Mouse (Mus musculus) cerebellum, adult 11 months (tissue): ENCODE data around the gene Xab2.

ENCODE experiments used
- DNase-seq: peaks from one replicate; pipeline ENCODE4 v3.0.0; 2022

The Xab2 gene

GRCm38 (mm10) chr8:3621199-3621970, at the start of gene Xab2, which contains the start of gene Pet100:
Xab2 (minus strand) TSS chr8:3621316.
Pet100 (plus strand) TSS chr8:3621548.
- peak; percentile 98 for DNase-seq

GRCm38 (mm10) chr8:3670388-3670787, 49.3 kb upstream of the Xab2 start:
- no peak for DNase-seq

- DNase-seq: no peak
Measured at GRCm38 (mm10) chr8:3665507-3665906, 44.4 kb upstream of the Xab2 start, which contains the start of gene Mcemp1. Mcemp1 (plus strand) TSS chr8:3665754.

GRCm38 (mm10) chr8:3664405-3664804, 43.3 kb upstream of the Xab2 start:
- DNase-seq: no peak

GRCm38 (mm10) chr8:3660889-3661288, 39.8 kb upstream of the Xab2 start:
- no peak for DNase-seq

- no peak for DNase-seq
Measured at GRCm38 (mm10) chr8:3656725-3657381, 35.7 kb upstream of the Xab2 start.

GRCm38 (mm10) chr8:3655526-3655925, 34.4 kb upstream of the Xab2 start, which contains the start of gene Retn:
Retn (plus strand) TSS chr8:3655770.
- DNase-seq: no peak

GRCm38 (mm10) chr8:3654726-3655508, 33.8 kb upstream of the Xab2 start:
- DNase-seq: no peak

- DNase-seq: no peak
Measured at GRCm38 (mm10) chr8:3652845-3653244, 31.7 kb upstream of the Xab2 start.

- no peak for DNase-seq
Measured at GRCm38 (mm10) chr8:3648990-3649389, 27.9 kb upstream of the Xab2 start.

- no peak for DNase-seq
Measured at GRCm38 (mm10) chr8:3648268-3648667, 27.2 kb upstream of the Xab2 start.

GRCm38 (mm10) chr8:3647561-3647960, 26.4 kb upstream of the Xab2 start:
- no peak for DNase-seq

- DNase-seq: no peak
Measured at GRCm38 (mm10) chr8:3646824-3647531, 25.9 kb upstream of the Xab2 start.

GRCm38 (mm10) chr8:3645804-3646203, 24.7 kb upstream of the Xab2 start:
- DNase-seq: no peak

GRCm38 (mm10) chr8:3631478-3631875, 10.4 kb upstream of the Xab2 start:
- no peak for DNase-seq

GRCm38 (mm10) chr8:3630647-3631477, 9.7 kb upstream of the Xab2 start, which contains the start of gene Stxbp2:
Stxbp2 (plus strand) TSS chr8:3630955.
- DNase-seq: peak; percentile 80

- DNase-seq: no peak
Measured at GRCm38 (mm10) chr8:3628014-3628413, 6.9 kb upstream of the Xab2 start.

GRCm38 (mm10) chr8:3626971-3627370, 5.9 kb upstream of the Xab2 start:
- DNase-seq: no peak

GRCm38 (mm10) chr8:3625445-3625844, 4.3 kb upstream of the Xab2 start, which contains the start of gene Pcp2:
Pcp2 (minus strand) TSS chr8:3625545.
- no peak for DNase-seq

- no peak for DNase-seq
Measured at GRCm38 (mm10) chr8:3622119-3622518, 1.0 kb upstream of the Xab2 start.

GRCm38 (mm10) chr8:3609816-3610150, 11.3 kb downstream of the Xab2 start:
- no peak for DNase-seq
